Mouse (Mus musculus) kidney, postnatal 14 days (tissue): Measurements from ENCODE around the gene Sgsh.
"Not testable (repeated sequence)": the region's sequence is repeated elsewhere in the genome, so short reads cannot be mapped to it uniquely, and the experiment has no call there.

Source experiments
- DNase-seq: peaks from one replicate; pipeline ENCODE4 v3.0.0; 2022; ENCODE audit warnings: mixed read lengths

The Sgsh gene

GRCm38 (mm10) chr11:119355443-119356385 lies at the start of gene Sgsh, which contains the start of gene Slc26a11:
Gene Sgsh (minus strand): TSS chr11:119355536.
Gene Slc26a11 (plus strand): TSS chr11:119355557.
- peak; percentile 94 for DNase-seq

- peak; percentile 23 for DNase-seq
Measured at GRCm38 (mm10) chr11:119404627-119405026, 49.3 kb upstream of the Sgsh start.

GRCm38 (mm10) chr11:119402501-119403160 lies 47.3 kb upstream of the Sgsh start:
- peak; percentile 14 for DNase-seq

GRCm38 (mm10) chr11:119396461-119396860 lies 41.1 kb upstream of the Sgsh start:
- DNase-seq, result no peak

GRCm38 (mm10) chr11:119395931-119396330 lies 40.6 kb upstream of the Sgsh start:
- DNase-seq, result no peak

GRCm38 (mm10) chr11:119395394-119395793 lies 40.1 kb upstream of the Sgsh start:
- DNase-seq, result no peak

GRCm38 (mm10) chr11:119394210-119394609 lies 38.9 kb upstream of the Sgsh start:
- peak; percentile 24 for DNase-seq

- DNase-seq, result no peak
Measured at GRCm38 (mm10) chr11:119393483-119393804, 38.1 kb upstream of the Sgsh start.

GRCm38 (mm10) chr11:119392800-119393482 lies 37.6 kb upstream of the Sgsh start, which contains the start of gene Rnf213:
Gene Rnf213 (plus strand): TSS chr11:119393100.
- DNase-seq, result peak; percentile 81

- peak; percentile 89 for DNase-seq
Measured at GRCm38 (mm10) chr11:119392001-119392614, 36.8 kb upstream of the Sgsh start.

- no peak for DNase-seq
Measured at GRCm38 (mm10) chr11:119391386-119392000, 36.2 kb upstream of the Sgsh start.

- DNase-seq, result peak; percentile 83
Measured at GRCm38 (mm10) chr11:119390271-119391231, 35.2 kb upstream of the Sgsh start.

- peak; percentile 89 for DNase-seq
Measured at GRCm38 (mm10) chr11:119389851-119390270, 34.5 kb upstream of the Sgsh start.

GRCm38 (mm10) chr11:119387273-119387672 lies 31.9 kb upstream of the Sgsh start:
- DNase-seq, result not testable (repeated sequence)

- DNase-seq, result no peak
Measured at GRCm38 (mm10) chr11:119386306-119386705, 31.0 kb upstream of the Sgsh start.

GRCm38 (mm10) chr11:119384904-119385303 lies 29.6 kb upstream of the Sgsh start:
- no peak for DNase-seq

GRCm38 (mm10) chr11:119382338-119382850 lies 27.1 kb upstream of the Sgsh start:
- DNase-seq, result no peak

GRCm38 (mm10) chr11:119381631-119382337 lies 26.4 kb upstream of the Sgsh start:
- DNase-seq, result no peak

- DNase-seq, result no peak
Measured at GRCm38 (mm10) chr11:119378551-119378950, 23.2 kb upstream of the Sgsh start.

- DNase-seq, result no peak
Measured at GRCm38 (mm10) chr11:119377326-119377725, 22.0 kb upstream of the Sgsh start.
